ENCODE assay signal across 9 mouse cellular contexts in the genomic region with DNA sequence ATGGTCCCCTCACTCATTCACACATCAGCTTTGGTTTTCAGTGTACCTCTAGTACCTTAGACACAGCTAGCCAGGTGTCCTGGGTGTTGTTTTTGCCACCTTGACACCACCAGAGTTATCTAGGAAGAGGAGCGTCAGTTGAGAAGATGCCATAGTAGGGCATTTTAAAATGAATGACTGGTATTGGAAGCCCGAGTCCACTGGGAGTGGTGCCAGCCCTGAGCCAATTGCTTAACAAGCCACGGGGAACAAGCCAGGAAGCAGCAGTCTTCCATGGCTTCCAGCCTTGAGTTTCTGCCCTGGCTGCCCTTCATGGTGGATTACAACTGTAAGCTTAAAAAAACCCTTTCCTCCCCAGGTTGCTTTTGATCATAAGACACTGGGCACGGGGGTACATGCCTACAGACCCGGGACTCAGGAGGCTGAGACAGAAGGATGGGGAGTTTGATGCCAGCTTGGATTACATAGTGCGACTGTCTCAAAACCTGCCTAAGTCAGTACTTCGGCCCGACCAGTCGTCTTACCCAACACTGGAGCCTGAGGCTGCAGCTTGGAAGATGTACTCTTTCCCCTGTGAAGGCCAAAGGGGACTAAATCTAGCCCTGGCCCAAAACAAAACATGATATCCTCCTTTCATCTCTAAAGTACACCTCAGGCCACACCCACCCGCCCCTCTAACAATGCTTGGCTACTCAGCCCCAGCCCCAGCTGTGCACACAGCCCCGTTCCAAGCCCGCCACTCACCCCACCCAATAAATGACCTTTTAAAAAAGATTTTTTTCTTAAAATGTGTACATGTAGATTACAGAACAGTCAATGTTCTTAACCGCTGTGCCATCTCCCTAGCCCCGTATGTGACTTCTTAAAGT. TPM values are rescaled to one million over a fixed set of nuclear protein-coding genes. Genes with fewer than 3 reads are reported as not detected.
DNase-seq lines count a peak whose midpoint lies in the region; ATAC-seq and TF ChIP-seq lines count a peak whose summit lies in the region.
"Had no signal": no experiment of that assay in that cellular context is flagged by ENCODE, and none has a peak within 500 bp of the region (broad histone marks: within the 10 kb centered on the region; RNA-seq: fewer than 3 reads in every experiment).

No protein-coding gene starts in this region.

- no peak overlapping the region for H3K4me2 ChIP-seq in midbrain, embryonic 14.5 days (ENCODE audit: low read length)

- 65% methylated on average over 14 of the region's 14 CpGs for WGBS in midbrain, embryonic 14.5 days

- ATAC-seq in midbrain, embryonic 14.5 days (ENCODE audit: low FRiP score, low TSS enrichment), result no peak

- peaks cover 5% of the 10 kb centered on the region; the same call in 1 of the 2 replicates for H3K4me1 ChIP-seq in midbrain, embryonic 14.5 days (ENCODE audit: control insufficient read depth, insufficient read depth, low read length)

- no peaks in the 10 kb centered on the region for H3K27me3 ChIP-seq in midbrain, embryonic 14.5 days (ENCODE audit: control insufficient read depth, insufficient read depth, low read length)

- no peak overlapping the region for H3K4me3 ChIP-seq in layer of hippocampus, adult 2 months
- H3K4me3 ChIP-seq in midbrain, embryonic 14.5 days (replicated peaks; ENCODE audit: low read depth, low read length), result no peak overlapping the region
- H3K4me3 ChIP-seq: megakaryocyte, embryonic 14.5 days had no signal

- no peaks in the 10 kb centered on the region for H3K9me3 ChIP-seq in midbrain, embryonic 14.5 days (ENCODE audit: control insufficient read depth, low read length)
- H3K9me3 ChIP-seq: megakaryocyte, embryonic 14.5 days had no signal

- DNase-seq in cerebellum, adult 11 months, result peak; percentile 45
- no peak for DNase-seq in cerebellum, postnatal 4 days (ENCODE audit: low spot score in 2 of 2)
- no peak for DNase-seq in layer of hippocampus, adult 2 months (ENCODE audit: low spot score in 2 of 2)
- no peak for DNase-seq in layer of hippocampus, adult 9-11 months
- peak; percentile 90 for DNase-seq in adrenal gland, adult 2 months
- peak; percentile 59 to 70 for DNase-seq in kidney, adult 8-10 months
- DNase-seq in midbrain, embryonic 14.5 days, result peak; percentile 25
- DNase-seq in c-Kit-positive CD71-positive TER-119-positive erythroid progenitor cells, embryonic 14.5 days (ENCODE audit: low spot score), result no peak

- TF ChIP-seq CTCF in layer of hippocampus, adult 2 months (conservative IDR thresholded peaks at IDR 0.05), result no peak

- H3K9ac ChIP-seq in midbrain, embryonic 14.5 days (replicated peaks; ENCODE audit: low read length), result no peak overlapping the region

- 0 out of 2 replicates have a peak, but pooled peaks cover 5% of the 10 kb centered on the region for H3K36me3 ChIP-seq in midbrain, embryonic 14.5 days (ENCODE audit: control insufficient read depth, insufficient read depth, low read length)

- peak overlapping the region; percentile 59; the same call in 1 of the 2 replicates for H3K27ac ChIP-seq in layer of hippocampus, adult 2 months
- H3K27ac ChIP-seq in midbrain, embryonic 14.5 days (replicated peaks; ENCODE audit: low read depth, low read length), result no peak overlapping the region

RNA-seq across cellular contexts. Expression of gene Naa38, which starts 5.5 kb away (rescaled TPM):
- total RNA-seq in layer of hippocampus, adult 2 months (2021), result 100 to 1,000 TPM; 109 to 127 TPM
- 100 to 1,000 TPM; 124 to 157 TPM for total RNA-seq in adrenal gland, adult 2 months (2021)
- polyA plus RNA-seq in adrenal gland, adult 2 months (2012; rRNA removed), result 175 and 193 TPM in 2 replicates
- 97.6 and 123 TPM in 2 replicates for polyA plus RNA-seq in midbrain, embryonic 14.5 days (2014; fragmentation: Nextera tagmentation; extraction: Ambion mirVana)

RNA-seq across cellular contexts. Expression of gene Cyb5d1, which starts 5.7 kb away (rescaled TPM):
- 10 to 100 TPM; 43.6 to 45.0 TPM for total RNA-seq in layer of hippocampus, adult 2 months (2021)
- 10 to 100 TPM; 44.2 to 59.7 TPM for total RNA-seq in adrenal gland, adult 2 months (2021)
- polyA plus RNA-seq in adrenal gland, adult 2 months (2012; rRNA removed), result 10.7 and 11.8 TPM in 2 replicates
- 17.0 and 24.8 TPM in 2 replicates for polyA plus RNA-seq in midbrain, embryonic 14.5 days (2014; fragmentation: Nextera tagmentation; extraction: Ambion mirVana)

RNA-seq across cellular contexts. Expression of gene Tmem88, which starts 8.3 kb away (rescaled TPM):
- total RNA-seq in layer of hippocampus, adult 2 months (2021), result 1 to 10 TPM; 2.6 to 5.0 TPM
- total RNA-seq in adrenal gland, adult 2 months (2021), result 10 to 100 TPM; 10.8 to 16.0 TPM
- polyA plus RNA-seq in adrenal gland, adult 2 months (2012; rRNA removed), result 86.3 and 94.7 TPM in 2 replicates
- polyA plus RNA-seq in midbrain, embryonic 14.5 days (2014; fragmentation: Nextera tagmentation; extraction: Ambion mirVana), result 2.6 and 4.9 TPM in 2 replicates

RNA-seq across cellular contexts. Expression of gene Chd3, which starts 20.6 kb away (rescaled TPM):
- total RNA-seq in layer of hippocampus, adult 2 months (2021), result 100 to 1,000 TPM; 541 to 561 TPM
- 10 to 100 TPM; 71.0 to 92.8 TPM for total RNA-seq in adrenal gland, adult 2 months (2021)
- 83.4 and 107 TPM in 2 replicates for polyA plus RNA-seq in adrenal gland, adult 2 months (2012; rRNA removed)
- 77.5 and 80.8 TPM in 2 replicates for polyA plus RNA-seq in midbrain, embryonic 14.5 days (2014; fragmentation: Nextera tagmentation; extraction: Ambion mirVana)

RNA-seq across cellular contexts. Expression of gene Kdm6b, which starts 23.7 kb away (rescaled TPM):
- 10 to 100 TPM; 34.3 to 40.9 TPM for total RNA-seq in layer of hippocampus, adult 2 months (2021)
- total RNA-seq in adrenal gland, adult 2 months (2021), result 10 to 100 TPM; 31.4 to 41.5 TPM
- 17.4 and 18.7 TPM in 2 replicates for polyA plus RNA-seq in adrenal gland, adult 2 months (2012; rRNA removed)
- polyA plus RNA-seq in midbrain, embryonic 14.5 days (2014; fragmentation: Nextera tagmentation; extraction: Ambion mirVana), result 41.1 and 41.2 TPM in 2 replicates

Comparison
In these comparisons a context has a peak if more than half of its experiments do, and no peak if none do; other contexts are left out.
1. DNase-seq: peak in cerebellum, adult 11 months (single experiment), adrenal gland, adult 2 months (single experiment), kidney, adult 8-10 months (2 of 2) and midbrain, embryonic 14.5 days (single experiment); none in cerebellum, postnatal 4 days (0 of 2), layer of hippocampus, adult 2 months (0 of 2), layer of hippocampus, adult 9-11 months (single experiment) and c-Kit-positive CD71-positive TER-119-positive erythroid progenitor cells, embryonic 14.5 days (single experiment).